8 mouse cellular contexts compared by ENCODE assay signal in the genomic region with DNA sequence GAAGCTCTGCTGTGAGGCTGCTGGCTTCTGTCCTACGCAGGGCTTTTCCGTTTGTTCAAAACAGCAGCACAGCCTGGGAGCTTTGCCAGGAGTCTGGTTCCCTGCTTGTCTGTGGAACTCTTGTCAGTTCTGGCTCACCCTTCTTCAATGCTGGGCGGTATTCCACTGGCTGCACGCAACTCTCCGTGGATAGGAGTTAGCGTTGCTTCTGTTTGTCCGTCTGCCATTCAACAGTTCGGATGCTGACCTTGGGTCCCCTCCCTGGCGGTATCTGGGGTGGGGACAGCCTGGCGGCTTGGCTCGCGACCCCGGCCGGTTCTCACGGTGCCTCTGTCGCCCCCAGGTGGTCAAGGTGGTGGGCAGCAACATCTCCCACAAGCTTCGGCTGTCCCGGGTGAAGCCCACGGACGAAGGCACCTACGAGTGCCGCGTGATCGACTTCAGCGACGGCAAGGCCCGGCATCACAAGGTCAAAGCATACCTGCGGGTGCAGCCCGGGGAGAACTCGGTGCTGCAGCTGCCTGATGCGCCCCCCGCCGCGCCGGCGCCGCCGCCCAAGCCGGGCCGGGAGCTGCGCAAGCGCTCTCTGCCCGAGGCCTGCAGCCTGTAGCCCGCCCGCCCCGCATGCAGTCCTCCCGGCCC. TPM values are rescaled to one million over a fixed set of nuclear protein-coding genes. Genes with fewer than 3 reads are reported as not detected.
A peak's percentile ranks its signal among the peaks of the same experiment; 100 is the strongest.
DNase-seq lines count a peak whose midpoint lies in the region; ATAC-seq and TF ChIP-seq lines count a peak whose summit lies in the region.

No protein-coding gene starts in this region.

- no peaks in the 10 kb centered on the region for H3K4me1 ChIP-seq in bone marrow macrophage, adult 2 months (ENCODE audit: control insufficient read depth, insufficient read depth, low read length)
- peaks cover 26% of the 10 kb centered on the region for H3K4me1 ChIP-seq in heart, embryonic 13.5 days
- H3K4me1 ChIP-seq in kidney, postnatal 0 days (replicated peaks; ENCODE audit: insufficient read depth, low read length): peaks cover 15% of the 10 kb centered on the region
- H3K4me1 ChIP-seq in liver, adult 2 months (ENCODE audit: control insufficient read depth, insufficient read depth, low read length): peaks cover 1% of the 10 kb centered on the region; the same call in 1 of the 2 replicates
- peaks cover 21% of the 10 kb centered on the region for H3K4me1 ChIP-seq in testis, adult 2 months (ENCODE audit: control insufficient read depth, insufficient read depth, low read length)

- H3K79me2 ChIP-seq in liver, adult 2 months (ENCODE audit: control insufficient read depth, insufficient read depth, low read length): no peaks in the 10 kb centered on the region

- TF ChIP-seq POLR2A in bone marrow macrophage, adult 2 months (IDR thresholded peaks at IDR 0.05; ENCODE audit: borderline replicate concordance, low read depth, low read length): no peak
- TF ChIP-seq POLR2A in liver, adult 2 months (IDR thresholded peaks at IDR 0.05; ENCODE audit: extremely low read depth, insufficient read depth, low read length): no peak
- TF ChIP-seq POLR2A in testis, adult 2 months (IDR thresholded peaks at IDR 0.05; ENCODE audit: control insufficient read depth, low read depth, low read length): no peak

- peak; percentile 8 for DNase-seq in A20 (ENCODE audit: low read depth, low spot score)
- DNase-seq in fibroblast of lung, adult 2 months (ENCODE audit: low read depth): peak; percentile 56
- DNase-seq in kidney, postnatal 0 days (ENCODE audit: low spot score): peak; percentile 77
- DNase-seq in liver, adult 2 months (ENCODE audit: extremely low read depth, low read depth, low spot score): peak; percentile 43
- DNase-seq in neural tube, embryonic 10.5 days (ENCODE audit: extremely low spot score, low spot score): peak; percentile 89

- H3K4me2 ChIP-seq in heart, embryonic 13.5 days: peak overlapping the region; percentile 97
- peak overlapping the region; percentile 64 for H3K4me2 ChIP-seq in kidney, postnatal 0 days (ENCODE audit: low read length)

- H3K9me3 ChIP-seq in heart, embryonic 13.5 days: no peaks in the 10 kb centered on the region
- no peaks in the 10 kb centered on the region for H3K9me3 ChIP-seq in kidney, postnatal 0 days (replicated peaks; ENCODE audit: low read length)

- H3K4me3 ChIP-seq in bone marrow macrophage, adult 2 months (ENCODE audit: insufficient read depth, low read length): peak overlapping the region; percentile 43
- peak overlapping the region; percentile 61 for H3K4me3 ChIP-seq in heart, embryonic 13.5 days
- H3K4me3 ChIP-seq in kidney, postnatal 0 days (replicated peaks; ENCODE audit: low read depth, low read length): peak overlapping the region; percentile 36
- H3K4me3 ChIP-seq in liver, adult 2 months (ENCODE audit: insufficient read depth, low read depth, low read length): peak overlapping the region; percentile 21; the same call in 1 of the 2 replicates
- peak overlapping the region; percentile 73 for H3K4me3 ChIP-seq in testis, adult 2 months (ENCODE audit: control insufficient read depth, low read depth, low read length)

- H3K9ac ChIP-seq in heart, embryonic 13.5 days: peak overlapping the region; percentile 83
- H3K9ac ChIP-seq in kidney, postnatal 0 days (ENCODE audit: low read depth, low read length): peak overlapping the region; percentile 49; the same call in 1 of the 2 replicates
- H3K9ac ChIP-seq in liver, adult 2 months (ENCODE audit: low read depth, low read length): no peak overlapping the region; the same call in 1 of the 2 replicates

- under 1% methylated on average over 47 of the region's 47 CpGs for WGBS in heart, embryonic 13.5 days
- under 1% methylated on average over 35 of the region's 47 CpGs for WGBS in kidney, postnatal 0 days
- WGBS in liver, adult 2 months: 2% methylated on average over 47 of the region's 47 CpGs

- H3K36me3 ChIP-seq in heart, embryonic 13.5 days: no peaks in the 10 kb centered on the region
- H3K36me3 ChIP-seq in kidney, postnatal 0 days (ENCODE audit: insufficient read depth, low read length): no peaks in the 10 kb centered on the region
- no peaks in the 10 kb centered on the region for H3K36me3 ChIP-seq in liver, adult 2 months (ENCODE audit: control insufficient read depth, insufficient read depth, low read length)
- no peaks in the 10 kb centered on the region for H3K36me3 ChIP-seq in testis, adult 2 months (ENCODE audit: control insufficient read depth, insufficient read depth, low read length)

- peaks cover 58% of the 10 kb centered on the region for H3K27me3 ChIP-seq in heart, embryonic 13.5 days (replicated peaks)
- peaks cover 8% of the 10 kb centered on the region; the same call in 1 of the 2 replicates for H3K27me3 ChIP-seq in kidney, postnatal 0 days (ENCODE audit: insufficient read depth, low read length)
- peaks cover 16% of the 10 kb centered on the region for H3K27me3 ChIP-seq in liver, adult 2 months (ENCODE audit: control insufficient read depth, insufficient read depth, low read length)
- H3K27me3 ChIP-seq in testis, adult 2 months (ENCODE audit: control insufficient read depth, insufficient read depth, low read length): no peaks in the 10 kb centered on the region

- TF ChIP-seq CTCF in bone marrow macrophage, adult 2 months (IDR thresholded peaks at IDR 0.05; ENCODE audit: low read depth, low read length): peak; percentile 35; the same call in 1 of the 2 replicates
- peak; percentile 77 for TF ChIP-seq CTCF in kidney, postnatal 0 days (IDR thresholded peaks at IDR 0.05; ENCODE audit: low read depth)
- TF ChIP-seq CTCF in liver, adult 2 months (IDR thresholded peaks at IDR 0.05; ENCODE audit: low read depth, low read length): peak; percentile 69
- TF ChIP-seq CTCF in testis, adult 2 months (IDR thresholded peaks at IDR 0.05; ENCODE audit: control insufficient read depth, insufficient read depth, insufficient replicate concordance, low read depth, low read length): peak; percentile 73

- 0 out of 2 replicates have a peak, but pooled peaks have one; percentile 35 for ATAC-seq in heart, embryonic 13.5 days (ENCODE audit: extremely low read depth, insufficient number of reproducible peaks, low FRiP score, low TSS enrichment)
- ATAC-seq in kidney, postnatal 0 days (replicated peaks; ENCODE audit: low FRiP score, low read depth): peak; percentile 60; the same call in 1 of the 2 replicates

- H3K27ac ChIP-seq in bone marrow macrophage, adult 2 months (ENCODE audit: insufficient read depth, low read depth, low read length): no peak overlapping the region
- H3K27ac ChIP-seq in heart, embryonic 13.5 days (replicated peaks): peak overlapping the region; percentile 53
- no peak overlapping the region for H3K27ac ChIP-seq in kidney, postnatal 0 days
- H3K27ac ChIP-seq in liver, adult 2 months (replicated peaks; ENCODE audit: insufficient read depth, low read depth, low read length): no peak overlapping the region
- no peak overlapping the region for H3K27ac ChIP-seq in testis, adult 2 months (ENCODE audit: control insufficient read depth, insufficient read depth, low read depth, low read length)

RNA-seq across cellular contexts. Expression of gene Vstm2l, which starts 29.2 kb away (rescaled TPM):
- not detected in 2 replicates for polyA plus RNA-seq in bone marrow macrophage, adult 2 months (2012; ENCODE audit: insufficient read depth, insufficient read length, missing spikeins)
- polyA plus RNA-seq in heart, embryonic 13.5 days (2015; fragmentation: Nextera tagmentation; extraction: Ambion mirVana): 0.10 TPM in 1 of 2 replicates, not detected in the other
- 0.26 and 0.38 TPM in 2 replicates for polyA plus RNA-seq in kidney, postnatal 0 days (2015; fragmentation: Nextera tagmentation; extraction: Ambion mirVana)
- total RNA-seq in liver, adult 2 months (2014; rRNA removed): not detected in 2 replicates
- polyA plus RNA-seq in liver, adult 2 months (2012; rRNA removed): not detected in 2 replicates
- 1.5 and 1.8 TPM in 2 replicates for polyA plus RNA-seq in testis, adult 2 months (2012; rRNA removed)

Comparison
In these comparisons a context has a peak if more than half of its experiments do, and no peak if none do; other contexts are left out.
1. DNase-seq: peak in every context shown above with its lines; median percentile 89 in neural tube, embryonic 10.5 days; 77 in kidney, postnatal 0 days; 56 in fibroblast of lung, adult 2 months; 43 in liver, adult 2 months; 8 in A20.
2. H3K4me3 ChIP-seq: peak in every context shown above with its lines; median percentile 73 in testis, adult 2 months; 61 in heart, embryonic 13.5 days; 43 in bone marrow macrophage, adult 2 months; 36 in kidney, postnatal 0 days; 21 in liver, adult 2 months.